Mouse (Mus musculus) lung, postnatal 0 days (tissue): ENCODE measurements around the gene Yif1b. TPM values are rescaled to one million over a fixed set of nuclear protein-coding genes. Genes with fewer than 3 reads are reported as not detected.

ENCODE experiments used
- ATAC-seq: fragments of 200-750 bp; cut with Nextera tagmentation; 2 replicates; pipeline ENCODE4 v1.8.0; 2017; ENCODE audit warnings: moderate library complexity
- DNase-seq: peaks from one replicate; pipeline ENCODE4 v3.0.0-alpha.2; 2016; ENCODE audit warnings: low spot score
- H3K27ac ChIP-seq: fragments of 300-500 bp; sonication (generic); 2 replicates; pipeline ENCODE4 v1.5.1; 2014; ENCODE audit warnings: antibody characterized with exemption, mild to moderate bottlenecking, low read length, mixed read lengths
- H3K27me3 ChIP-seq: fragments of 300-500 bp; sonication (generic); replicated peaks from 2 replicates; pipeline ENCODE4 v1.6.1; 2014; ENCODE audit warnings: low read length, mixed read lengths; ENCODE audit not compliant: insufficient read depth
- H3K36me3 ChIP-seq: fragments of 300-500 bp; sonication (generic); 2 replicates; pipeline ENCODE4 v1.6.1; 2014; ENCODE audit warnings: low read length, mixed read lengths; ENCODE audit not compliant: insufficient read depth
- H3K4me1 ChIP-seq: fragments of 300-500 bp; sonication (generic); 2 replicates; pipeline ENCODE4 v1.6.1; 2014; ENCODE audit warnings: antibody characterized with exemption, low read depth, low read length, mixed read lengths; ENCODE audit not compliant: insufficient read depth
- H3K4me2 ChIP-seq: fragments of 300-500 bp; sonication (generic); replicated peaks from 2 replicates; pipeline ENCODE4 v1.6.1; 2014; ENCODE audit warnings: low read depth, mild to moderate bottlenecking, low read length, moderate library complexity, mixed read lengths
- H3K4me3 ChIP-seq: fragments of 300-500 bp; sonication (generic); 2 replicates; pipeline ENCODE4 v1.5.1; 2014; ENCODE audit warnings: low read depth, low read length
- H3K9ac ChIP-seq: fragments of 300-500 bp; sonication (generic); replicated peaks from 2 replicates; pipeline ENCODE4 v1.6.1; 2014; ENCODE audit warnings: low read depth, mild to moderate bottlenecking
- H3K9me3 ChIP-seq: fragments of 300-500 bp; sonication (generic); 2 replicates; pipeline ENCODE4 v1.6.1; 2016; ENCODE audit warnings: low read length, mixed read lengths
- CTCF ChIP-seq: IDR thresholded peaks from 2 replicates; pipeline ENCODE4 v1.5.1; 2016; ENCODE audit warnings: antibody characterized with exemption, mild to moderate bottlenecking
- EP300 ChIP-seq: IDR thresholded peaks from 2 replicates; pipeline ENCODE4 v1.6.1; 2016; ENCODE audit warnings: antibody characterized with exemption, mild to moderate bottlenecking, control low read depth
- WGBS: fragments of 180-500 bp; shearing (Covaris S2); extraction: QIAGEN DNeasy Blood & Tissue Kit; methylation state at CpG from one replicate; pipeline ENCODE4 v1.1.7; 2014; 5-methylcytosine and 5-hydroxymethylcytosine counted together
- polyA plus RNA-seq: library from polyadenylated mRNA; unstranded; fragments of >200 nt; fragmentation: Nextera tagmentation; extraction: Ambion mirVana; gene quantifications from 2 replicates; pipeline ENCODE4 v1.2.1, GENCODE M21; 2015

The Yif1b gene
- polyA plus RNA-seq, 1 experiment from 2014 or later = 96.2 TPM

- Histone ChIP-seq H3K4me2 (no peak overlapping the region), H3K27me3 (no peaks in the 10 kb centered on the region), H3K4me1 (peaks cover 7% of the 10 kb centered on the region), H3K36me3 (no peaks in the 10 kb centered on the region), H3K27ac (0 out of 2 replicates have a peak overlapping the region, but pooled peaks have one; percentile 20), H3K9me3 (no peaks in the 10 kb centered on the region), H3K4me3 (no peak overlapping the region), H3K9ac (no peak overlapping the region)
- TF ChIP-seq EP300 (no peak), CTCF (no peak)
- 67% methylated on average over 3 of the region's 3 CpGs for WGBS
- DNase-seq (no peak), ATAC-seq (peak; percentile 32; the same call in 1 of the 2 replicates)
These were observed 25.7 kb downstream of the Yif1b start for GRCm38 (mm10) chr7:29263831-29264230.

GRCm38 (mm10) chr7:29265636-29266035 lies 27.5 kb downstream of the Yif1b start:
- H3K9ac ChIP-seq = no peak overlapping the region
- H3K4me3 ChIP-seq = no peak overlapping the region
- no peak for ATAC-seq
- TF ChIP-seq CTCF = no peak
- no peak for TF ChIP-seq EP300
- H3K4me1 ChIP-seq = peaks cover 7% of the 10 kb centered on the region; the same call in 1 of the 2 replicates
- no peak overlapping the region for H3K4me2 ChIP-seq
- H3K9me3 ChIP-seq = no peaks in the 10 kb centered on the region
- WGBS = 71% methylated on average over 7 of the region's 7 CpGs
- H3K27ac ChIP-seq = no peak overlapping the region
- DNase-seq = no peak
- no peaks in the 10 kb centered on the region for H3K27me3 ChIP-seq
- no peaks in the 10 kb centered on the region for H3K36me3 ChIP-seq

GRCm38 (mm10) chr7:29266931-29267330 lies 28.8 kb downstream of the Yif1b start:
- TF ChIP-seq EP300 (no peak), CTCF (no peak)
- H3K9me3 ChIP-seq = no peaks in the 10 kb centered on the region
- no peak overlapping the region for H3K4me2 ChIP-seq
- WGBS = 58% methylated on average over 4 of the region's 4 CpGs
- no peak overlapping the region for H3K4me3 ChIP-seq
- H3K36me3 ChIP-seq = no peaks in the 10 kb centered on the region
- H3K27me3 ChIP-seq = no peaks in the 10 kb centered on the region
- DNase-seq (peak; percentile 67), ATAC-seq (peak; percentile 39)
- H3K9ac ChIP-seq = no peak overlapping the region
- H3K27ac ChIP-seq = no peak overlapping the region
- H3K4me1 ChIP-seq = peaks cover 11% of the 10 kb centered on the region

GRCm38 (mm10) chr7:29270445-29270844 lies 32.3 kb downstream of the Yif1b start:
- H3K9me3 ChIP-seq = no peaks in the 10 kb centered on the region
- H3K27me3 ChIP-seq = no peaks in the 10 kb centered on the region
- H3K4me3 ChIP-seq = no peak overlapping the region
- no peak for DNase-seq
- no peak overlapping the region for H3K27ac ChIP-seq
- H3K4me1 ChIP-seq = peaks cover 4% of the 10 kb centered on the region
- TF ChIP-seq EP300 = no peak
- no peak for TF ChIP-seq CTCF
- H3K4me2 ChIP-seq = no peak overlapping the region
- 71% methylated on average over 4 of the region's 4 CpGs for WGBS
- no peak overlapping the region for H3K9ac ChIP-seq
- ATAC-seq = no peak
- H3K36me3 ChIP-seq = no peaks in the 10 kb centered on the region

- Histone ChIP-seq H3K27ac (peak overlapping the region; percentile 58), H3K4me3 (no peak overlapping the region), H3K27me3 (no peaks in the 10 kb centered on the region), H3K4me2 (no peak overlapping the region), H3K36me3 (no peaks in the 10 kb centered on the region), H3K4me1 (peaks cover 4% of the 10 kb centered on the region), H3K9ac (no peak overlapping the region), H3K9me3 (no peaks in the 10 kb centered on the region)
- DNase-seq (peak; percentile 73), ATAC-seq (peak; percentile 76)
- TF ChIP-seq CTCF (no peak), EP300 (no peak)
- WGBS = 35% methylated on average over 8 of the region's 8 CpGs
These were observed 33.7 kb downstream of the Yif1b start for GRCm38 (mm10) chr7:29271687-29272465.

- 45% methylated on average over 5 of the region's 5 CpGs for WGBS
- Histone ChIP-seq H3K4me2 (no peak overlapping the region), H3K4me1 (peaks cover 1% of the 10 kb centered on the region; the same call in 1 of the 2 replicates), H3K27ac (no peak overlapping the region; the same call in 1 of the 2 replicates), H3K9me3 (no peaks in the 10 kb centered on the region), H3K9ac (no peak overlapping the region), H3K27me3 (no peaks in the 10 kb centered on the region), H3K4me3 (no peak overlapping the region), H3K36me3 (no peaks in the 10 kb centered on the region)
- DNase-seq = no peak
- ATAC-seq = no peak
- TF ChIP-seq EP300 = no peak
- TF ChIP-seq CTCF = no peak
These were observed 38.6 kb downstream of the Yif1b start for GRCm38 (mm10) chr7:29276715-29277114.
